Mouse (Mus musculus): ENCODE data around the gene Lims1.

DNA sequence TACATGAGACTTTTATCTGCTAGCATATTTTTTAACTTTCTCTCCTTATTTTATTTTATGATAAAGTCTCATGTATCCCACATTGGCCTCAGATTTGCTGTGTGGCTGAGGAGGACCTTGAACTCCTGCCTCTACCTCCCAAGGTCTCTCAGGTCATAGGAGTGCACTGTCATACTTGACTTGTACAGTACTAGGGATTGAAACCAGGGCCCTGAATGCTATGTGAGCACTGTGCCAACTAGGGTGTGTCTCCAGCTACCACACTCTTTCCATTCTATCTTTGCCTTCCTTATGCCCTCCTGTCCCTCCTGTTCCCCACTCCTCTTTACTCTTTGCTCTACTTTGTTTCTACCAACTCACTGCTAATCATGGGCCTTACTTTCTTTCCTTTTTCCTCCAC lies 7.4 kb downstream of the Lims1 start:
- no peak for TF ChIP-seq CTCF (IDR thresholded peaks at IDR 0.05; ENCODE audit: extremely low read depth, insufficient read depth, insufficient read length, insufficient replicate concordance)
- no peak for TF ChIP-seq POLR2A (IDR thresholded peaks at IDR 0.05; ENCODE audit: low read depth, low read length)

Data from spleen, adult 2 months (tissue).